Mouse (Mus musculus) T-helper 17 cell (primary cell): ENCODE results near the gene Tbc1d22a.
"Not testable (repeated sequence)": the region's sequence is repeated elsewhere in the genome, so short reads cannot be mapped to it uniquely, and the experiment has no call there.

ENCODE experiments used
- in situ Hi-C, 2 experiments: fragments of 300-600 bp; cut with MboI, MseI; formaldehyde crosslinking; loops; 1 replicate in 1 of 2; 2 replicates in 1 of 2; pipeline ENCODE4 v1.15.1; 2025; ENCODE audit warnings: high pct_unique_total_duplicates in 2 of 2

Gene Tbc1d22a

GRCm38 (mm10) chr15:86213753-86214548 is at the start of gene Tbc1d22a:
Gene Tbc1d22a (plus strand): TSS chr15:86214459.
- in situ Hi-C loops, result no loop called here

DNA sequence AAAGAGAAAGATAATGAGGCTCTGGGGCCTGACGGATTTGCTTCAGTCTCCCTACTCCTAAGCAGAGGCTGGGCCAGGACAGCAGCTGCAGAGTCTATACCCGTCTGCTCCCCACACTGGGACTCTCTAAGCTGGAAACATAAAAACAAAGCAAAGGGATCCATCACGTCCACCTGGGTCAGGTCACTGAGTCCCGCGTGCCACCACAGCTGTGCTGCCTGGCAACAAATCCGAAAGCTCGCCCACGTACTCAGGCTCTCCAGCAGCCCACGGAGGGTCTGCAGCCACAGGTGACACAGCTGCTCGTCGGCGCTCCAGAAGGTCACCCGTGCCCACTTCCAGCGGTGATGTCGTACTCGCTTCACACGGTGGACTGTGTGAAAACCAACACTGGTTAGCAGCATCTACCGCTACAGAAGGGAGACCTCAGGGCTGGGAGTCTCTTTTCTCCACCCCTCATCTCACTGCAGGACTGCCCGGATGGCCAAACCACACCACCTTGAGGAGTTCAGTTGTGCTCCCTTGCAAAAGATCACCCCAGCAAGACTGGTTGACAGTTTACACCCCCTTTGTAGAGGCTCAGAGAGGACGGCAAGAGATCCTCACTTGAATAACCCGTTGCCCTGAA is 49.4 kb upstream of the Tbc1d22a start:
- in situ Hi-C loops, result loop anchor here in 1 of 2 experiments (5.0 kb wide), 1 partner anchor 37 kb away; no protein-coding TSS in a partner anchor

DNA sequence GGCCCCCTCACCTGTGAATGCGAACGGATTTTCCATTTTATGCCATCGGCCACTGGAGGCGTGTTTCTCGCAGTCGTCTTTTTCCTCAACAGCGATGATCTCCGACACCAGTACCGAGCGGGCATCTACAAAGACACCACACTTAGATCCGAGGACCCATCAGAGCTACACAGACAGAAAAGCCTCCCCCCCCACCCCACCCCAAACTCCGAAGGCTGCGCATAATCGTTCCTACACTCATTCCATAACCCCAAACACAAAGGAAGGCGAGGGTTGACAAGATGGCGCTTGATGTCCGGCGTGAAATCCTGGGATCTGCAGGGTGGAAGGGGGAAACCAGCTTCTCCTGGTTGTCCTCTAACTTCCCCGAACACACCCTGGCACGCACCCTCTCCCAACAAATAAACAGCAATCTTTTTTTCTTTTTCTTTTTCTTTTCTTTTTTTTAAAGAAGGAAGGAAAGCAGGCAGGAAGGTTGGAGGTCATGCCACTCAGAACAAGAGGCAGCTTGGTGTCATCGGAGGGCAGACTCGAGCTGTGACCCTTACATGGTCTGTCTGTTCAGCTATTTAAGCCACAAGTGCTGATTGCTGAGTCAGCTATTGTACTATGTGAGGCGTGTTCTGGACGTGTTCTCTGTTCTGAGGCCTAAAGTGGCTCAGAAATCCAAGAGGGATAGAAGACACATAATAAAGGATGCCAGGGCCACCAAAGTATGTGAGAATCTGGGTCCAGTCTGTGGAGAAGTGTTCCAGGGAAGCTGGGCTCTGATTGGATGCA is 48.3 kb upstream of the Tbc1d22a start:
- in situ Hi-C loops, result loop anchor here in 1 of 2 experiments (5.0 kb wide), 1 partner anchor 36 kb away; no protein-coding TSS in a partner anchor

DNA sequence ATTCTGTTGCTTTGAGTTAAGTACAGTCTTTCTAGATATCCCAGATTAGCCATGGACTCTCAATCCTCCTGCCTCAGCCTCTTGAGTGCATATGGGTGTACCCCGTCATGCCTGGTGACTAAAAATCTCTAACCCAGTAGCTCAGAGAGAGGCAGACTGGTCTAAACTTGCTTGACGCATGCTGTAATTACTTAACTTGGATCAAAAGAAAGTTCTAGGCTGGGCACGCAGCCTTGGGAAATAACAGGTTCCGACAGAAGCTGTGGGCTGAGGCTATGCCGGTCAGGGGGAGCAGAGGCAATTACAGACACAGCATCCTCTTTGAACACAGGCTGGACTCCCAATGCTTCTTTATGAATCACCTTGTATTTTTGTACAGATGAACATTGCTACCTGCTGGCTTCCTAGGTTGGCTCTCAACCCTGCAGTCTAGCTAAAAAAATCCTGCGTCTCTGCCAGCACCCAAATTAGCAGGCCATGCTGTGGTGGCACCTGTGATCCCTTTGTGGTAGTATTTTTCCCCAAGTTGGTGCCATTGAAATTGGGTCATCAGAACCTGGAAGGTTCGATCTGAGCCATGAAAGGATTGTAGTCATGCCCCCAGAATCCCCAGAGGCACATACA is 47.1 kb upstream of the Tbc1d22a start:
- in situ Hi-C loops, result loop anchor here in 1 of 2 experiments (5.0 kb wide), 1 partner anchor 35 kb away; no protein-coding TSS in a partner anchor

GRCm38 (mm10) chr15:86167787-86168504 is 46.3 kb upstream of the Tbc1d22a start:
- in situ Hi-C loops, result loop anchor here in 1 of 2 experiments (5.0 kb wide), 1 partner anchor 34 kb away; no protein-coding TSS in a partner anchor

DNA sequence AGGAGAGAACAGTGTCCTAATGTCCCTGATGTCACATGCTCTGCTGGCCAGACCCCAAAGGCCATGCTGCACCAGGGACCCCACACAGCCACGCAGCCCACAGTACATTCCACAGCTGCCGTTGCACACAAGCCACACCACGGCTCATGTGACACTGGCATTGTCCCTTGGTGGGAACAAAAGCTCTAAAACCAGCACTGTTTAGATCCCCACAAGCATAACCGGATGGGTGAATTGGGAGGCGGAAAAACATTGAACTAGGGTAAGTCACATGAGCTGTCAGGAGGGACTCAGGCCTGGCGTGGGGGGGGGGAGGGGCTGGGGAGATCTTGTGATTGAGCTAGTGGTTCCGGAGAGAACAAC is 45.8 kb upstream of the Tbc1d22a start:
- in situ Hi-C loops, result loop anchor here in 1 of 2 experiments (5.0 kb wide), 1 partner anchor 34 kb away; no protein-coding TSS in a partner anchor

DNA sequence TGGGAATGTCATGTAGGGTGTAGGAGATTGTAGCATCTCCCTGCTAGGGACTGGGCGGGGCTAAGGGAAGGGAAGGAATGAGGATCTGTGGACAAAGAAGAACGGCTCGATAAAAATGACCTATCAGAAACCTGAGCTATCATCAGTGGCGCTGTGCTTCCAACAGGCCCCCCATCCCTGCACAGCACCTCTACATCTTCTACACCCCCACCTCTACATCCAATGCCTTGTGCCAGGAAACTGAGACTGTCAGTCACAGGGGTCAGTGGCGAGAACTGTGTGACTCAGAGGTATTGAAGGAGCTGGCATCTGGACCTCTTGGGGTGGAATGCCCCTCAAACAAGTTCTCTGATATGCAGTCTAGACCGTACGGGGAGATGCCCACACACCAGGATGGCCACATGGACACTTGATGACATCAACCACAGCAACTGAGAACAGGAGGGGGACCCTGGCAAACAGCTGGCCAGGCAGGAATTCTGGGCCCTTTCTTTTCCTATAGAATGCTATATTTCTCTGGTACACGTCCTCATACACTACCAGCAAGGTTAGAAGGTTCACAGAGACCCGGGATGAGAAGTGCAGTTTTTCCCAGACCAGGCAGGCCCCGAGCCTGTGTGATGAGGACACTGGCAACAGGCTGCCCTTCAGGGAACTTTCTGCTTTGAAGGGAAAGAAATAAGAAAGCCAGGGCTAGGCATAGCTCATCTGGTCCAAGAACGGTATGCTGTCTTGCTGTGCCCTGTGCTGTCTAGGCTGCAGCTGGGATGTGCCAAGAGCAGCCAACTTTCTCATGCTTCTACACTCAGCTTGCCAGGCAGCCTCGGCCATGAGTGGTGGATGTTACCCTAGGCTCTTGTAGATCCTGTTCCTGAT is 45.1 kb upstream of the Tbc1d22a start:
- in situ Hi-C loops, result loop anchor here in 1 of 2 experiments (5.0 kb wide), 1 partner anchor 33 kb away; no protein-coding TSS in a partner anchor

- in situ Hi-C loops, result loop anchor here in 1 of 2 experiments (5.0 kb wide), 1 partner anchor 33 kb away; no protein-coding TSS in a partner anchor
These were observed 44.5 kb upstream of the Tbc1d22a start for GRCm38 (mm10) chr15:86169817-86170110.

DNA sequence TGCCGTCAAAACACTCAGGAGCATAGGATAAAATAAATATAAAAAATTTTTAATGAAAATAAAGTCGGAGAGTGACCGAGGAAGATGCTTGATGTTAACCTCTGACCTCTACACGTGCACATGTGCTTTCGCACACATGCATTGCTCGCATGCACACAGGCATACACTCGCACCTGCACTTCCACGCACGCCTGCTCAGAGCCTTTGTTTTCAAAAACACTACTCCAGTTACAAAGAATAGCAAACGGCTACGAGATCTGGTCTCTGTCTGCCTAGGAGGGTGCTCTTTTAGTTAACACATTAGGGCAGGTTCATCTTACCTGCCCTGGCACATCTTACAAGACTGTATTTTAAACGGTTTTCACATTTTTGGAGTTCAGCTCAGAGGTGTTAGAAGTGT is 42.9 kb upstream of the Tbc1d22a start:
- in situ Hi-C loops, result no loop called here

GRCm38 (mm10) chr15:86172124-86172523 is 42.1 kb upstream of the Tbc1d22a start:
- in situ Hi-C loops, result no loop called here

GRCm38 (mm10) chr15:86172526-86172925 is 41.7 kb upstream of the Tbc1d22a start:
- in situ Hi-C loops, result no loop called here

- in situ Hi-C loops, result no loop called here
These were observed 40.9 kb upstream of the Tbc1d22a start for GRCm38 (mm10) chr15:86173136-86173985.

DNA sequence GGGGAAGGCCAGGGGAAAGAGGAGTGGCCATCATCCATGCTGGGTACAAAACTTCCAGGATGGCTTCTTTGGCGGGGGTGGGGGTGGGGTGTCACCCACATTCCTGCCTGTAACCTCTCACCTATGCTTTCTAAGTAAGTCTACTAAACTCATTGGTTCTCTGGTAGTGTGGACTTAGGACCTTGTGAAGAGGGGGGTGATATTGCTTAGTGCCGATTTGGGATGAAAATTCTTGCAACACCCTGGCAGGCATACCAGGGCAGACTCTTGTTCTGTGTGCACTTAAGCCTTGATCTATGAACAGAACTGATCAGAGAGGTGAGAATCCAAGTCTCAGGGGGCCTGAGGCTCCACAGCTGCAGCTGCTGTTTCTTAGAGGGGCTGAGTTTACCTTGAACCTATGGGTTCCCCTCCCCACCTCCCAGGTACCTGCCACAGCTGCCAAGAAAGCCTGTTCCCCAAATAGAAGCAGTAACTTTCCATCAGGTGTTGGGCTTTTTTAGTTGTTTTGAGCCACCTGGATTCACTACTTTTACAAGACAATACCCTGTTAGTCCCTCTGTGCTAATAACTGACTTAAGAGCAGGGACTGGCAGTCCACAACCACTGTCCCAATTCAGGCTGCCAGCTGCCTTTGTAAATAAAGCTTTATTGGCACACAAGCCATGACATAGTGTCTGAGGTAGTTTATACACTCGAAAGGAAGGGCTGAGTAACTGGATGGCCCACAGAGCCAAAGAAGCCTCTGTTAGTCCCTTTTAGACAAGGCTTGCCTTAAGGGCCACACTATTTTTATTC is 38.8 kb upstream of the Tbc1d22a start:
- in situ Hi-C loops, result no loop called here

- in situ Hi-C loops, result no loop called here
These were observed 38.1 kb upstream of the Tbc1d22a start for GRCm38 (mm10) chr15:86176166-86176565.

GRCm38 (mm10) chr15:86176771-86177702 is 37.2 kb upstream of the Tbc1d22a start:
- in situ Hi-C loops, result no loop called here

DNA sequence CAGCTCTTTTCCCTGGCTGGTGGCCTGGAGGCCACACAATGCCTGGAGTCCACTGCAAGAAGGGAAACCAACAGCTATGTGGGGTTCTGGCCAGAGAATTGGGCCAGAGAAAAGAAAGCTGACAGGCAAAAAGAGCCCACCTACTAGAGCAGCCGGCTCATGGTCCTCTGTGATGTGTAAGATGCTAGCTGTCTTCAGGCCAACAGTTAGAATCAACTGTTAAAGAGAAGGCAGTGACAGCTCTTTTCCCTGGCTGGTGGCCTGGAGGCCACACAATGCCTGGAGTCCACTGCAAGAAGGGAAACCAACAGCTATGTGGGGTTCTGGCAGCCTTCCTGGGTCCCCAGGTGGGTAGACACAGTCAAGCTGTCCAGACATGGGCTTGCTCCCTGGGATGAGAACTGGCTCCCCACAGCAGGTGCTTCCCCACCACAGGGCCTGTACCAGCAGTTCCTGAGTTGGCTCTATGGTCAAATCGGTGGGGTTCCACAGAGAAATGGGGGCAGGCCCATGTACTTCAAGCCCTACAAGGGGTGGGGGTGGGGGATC is 36.5 kb upstream of the Tbc1d22a start:
- in situ Hi-C loops, result not testable (repeated sequence)

GRCm38 (mm10) chr15:86178594-86178993 is 35.7 kb upstream of the Tbc1d22a start:
- in situ Hi-C loops, result no loop called here
